Mouse (Mus musculus) gastrocnemius, postnatal 10 days (tissue): Measurements from ENCODE around the gene Prc1. TPM values are rescaled to one million over a fixed set of nuclear protein-coding genes. Genes with fewer than 3 reads are reported as not detected.

Experiments
- DNase-seq: peaks from one replicate; pipeline ENCODE4 v3.0.0; 2021; ENCODE audit warnings: mixed read lengths
- long read RNA-seq, 2 experiments: library from polyadenylated mRNA; stranded (forward); transcript quantifications; one replicate each; pipeline ENCODE4 v2.0.0; 2021
- total RNA-seq, 2 experiments: library from RNA; stranded (reverse); gene quantifications; 2 replicates each; pipeline ENCODE4 v1.2.3; 2021

The Prc1 gene
- total RNA-seq: 10 to 100 TPM; 18.4 to 23.2 TPM
- long read RNA-seq, experiment 1, transcript Prc1-210 (15 exons, 3,008 nt): major isoform, 11 of 22 reads
- long read RNA-seq, experiment 1, transcript Prc1-206 (14 exons, 2,912 nt): minor isoform, 5 of 22 reads
- long read RNA-seq, experiment 1, partial matches to known transcripts: 0 of 22 reads
- long read RNA-seq, experiment 1, other reads (novel, unspliced or antisense): 3 of 22 reads
- long read RNA-seq, experiment 2, transcript Prc1-210 (15 exons, 3,008 nt): major isoform, 13 of 24 reads
- long read RNA-seq, experiment 2, partial matches to known transcripts: 2 of 24 reads
- long read RNA-seq, experiment 2, other reads (novel, unspliced or antisense): 3 of 24 reads

DNA sequence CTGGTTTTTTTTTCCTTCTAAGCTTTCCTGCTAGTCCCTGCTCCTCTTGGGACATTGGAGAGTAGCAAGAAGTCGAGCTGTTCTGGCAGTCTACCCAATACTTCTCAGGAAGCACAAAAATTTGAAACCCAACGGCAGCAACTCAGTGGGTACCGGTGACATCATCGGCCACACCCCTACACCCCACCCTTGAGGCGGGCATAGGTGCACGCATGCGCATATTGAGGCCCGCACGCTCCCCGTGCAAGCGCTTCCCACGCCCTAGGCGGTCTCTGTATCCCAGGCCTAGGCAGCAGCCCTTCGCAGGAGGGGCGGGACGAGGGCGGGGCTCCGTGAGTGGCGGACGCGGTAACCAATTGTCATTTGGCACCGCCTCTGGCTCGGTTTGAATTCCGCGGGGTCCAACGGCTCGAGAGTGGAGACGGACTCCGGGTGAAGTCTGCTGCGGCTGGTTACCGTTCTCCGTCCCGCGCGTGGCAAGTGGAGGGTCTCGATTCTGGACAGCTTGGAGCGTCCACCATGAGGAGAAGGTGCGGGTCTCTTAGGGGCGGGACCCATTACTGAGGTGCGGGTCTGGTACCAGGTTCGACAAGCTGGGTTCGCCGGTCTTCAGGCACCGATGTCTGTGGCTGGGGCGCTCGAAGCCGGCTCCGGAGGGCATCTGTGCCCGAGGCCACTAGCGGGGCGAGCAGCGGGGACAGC is at the start of gene Prc1:
TSS of gene Prc1 (plus strand) at position 389 of the 702 bp plus-strand sequence.
- peak; percentile 95 for DNase-seq

DNA sequence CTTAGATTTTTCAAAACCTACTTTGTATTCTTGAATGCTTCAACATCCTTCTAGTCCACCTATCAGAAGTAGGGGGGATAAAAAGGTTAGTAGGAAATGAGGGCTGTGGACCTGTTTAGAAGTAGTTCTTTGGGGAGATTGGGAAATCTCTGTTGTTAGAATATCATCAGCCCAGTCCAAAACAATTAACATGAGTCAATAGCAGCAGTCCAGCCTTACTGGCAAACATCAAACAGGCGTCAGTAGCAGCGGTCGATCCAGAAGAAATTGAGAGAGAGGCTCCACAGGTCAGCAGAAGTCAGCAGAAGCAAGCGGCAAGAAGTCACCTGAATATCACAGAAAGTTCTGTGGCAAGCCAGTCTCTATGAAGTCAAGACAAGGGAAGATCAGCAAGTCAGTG is 49.4 kb upstream of the Prc1 start:
- no peak for DNase-seq

DNA sequence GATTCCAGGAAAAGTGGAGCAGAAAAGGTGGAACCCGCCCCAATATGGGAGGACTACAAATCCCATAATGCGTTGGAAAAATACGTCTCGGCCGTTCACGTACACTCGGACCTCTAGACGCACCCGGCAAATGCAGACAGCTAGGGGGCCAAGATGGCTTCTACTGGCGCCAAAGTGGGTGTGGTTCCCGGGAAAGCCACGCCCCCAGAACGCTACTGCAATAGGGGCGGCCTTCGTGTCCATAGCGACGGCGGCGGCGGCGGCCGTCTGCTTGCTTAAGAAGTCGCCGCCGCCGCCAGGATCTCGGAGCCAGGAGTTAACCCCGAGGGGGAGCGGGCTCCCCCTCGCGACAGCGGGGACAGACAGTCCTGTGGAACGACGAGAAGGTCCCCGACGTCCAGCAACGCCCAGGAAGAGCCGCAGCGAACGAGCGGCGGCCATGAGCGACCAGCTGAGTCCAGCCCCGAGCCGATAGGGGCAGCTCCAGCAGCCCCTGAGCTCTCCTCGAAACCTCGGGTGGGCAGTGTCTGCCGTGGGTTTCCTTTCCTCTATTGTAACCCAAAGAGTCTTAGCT is 48.0 kb upstream of the Prc1 start, which contains the start of gene Ttll13:
TSS of gene Ttll13 (plus strand) at position 229 of the 574 bp plus-strand sequence.
- DNase-seq: peak; percentile 96

- no peak for DNase-seq
Observed at GRCm38 (mm10) chr7:80246859-80247258, 47.4 kb upstream of the Prc1 start.

DNA sequence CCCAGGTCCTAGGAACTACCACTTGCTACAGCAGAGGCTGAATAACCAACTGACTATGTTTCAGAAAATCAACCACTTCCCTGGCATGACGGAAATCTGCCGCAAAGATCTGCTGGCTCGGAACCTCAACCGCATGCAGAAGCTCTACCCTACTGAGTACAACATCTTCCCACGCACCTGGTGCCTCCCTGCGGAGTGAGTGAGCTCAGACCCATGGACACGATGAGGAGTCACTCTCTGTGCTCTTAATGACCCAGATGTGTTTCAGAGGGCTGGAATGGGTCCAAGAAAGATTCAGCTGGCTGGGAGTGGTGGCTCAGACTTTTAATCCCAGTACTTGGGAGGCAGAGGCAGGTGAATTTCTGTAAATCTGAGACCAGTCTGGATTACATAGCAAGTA is 41.8 kb upstream of the Prc1 start:
- DNase-seq: no peak

DNA sequence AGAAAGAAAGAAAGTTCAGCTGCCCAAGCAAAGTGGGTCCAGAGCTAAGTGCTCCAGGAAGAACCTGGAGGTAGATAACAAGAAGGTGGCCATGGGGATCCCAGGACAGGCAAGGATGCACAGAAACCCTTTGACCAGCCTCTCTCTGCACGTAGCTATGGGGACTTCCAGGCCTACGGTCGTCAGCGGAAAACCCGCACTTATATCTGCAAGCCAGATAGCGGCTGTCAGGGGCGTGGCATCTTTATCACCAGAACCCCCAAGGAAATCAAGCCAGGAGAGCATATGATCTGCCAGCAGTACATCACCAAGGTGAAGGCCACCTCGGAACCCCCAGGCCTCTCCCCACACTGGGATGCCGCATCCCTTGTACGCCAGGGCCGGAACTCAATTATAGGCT is 41.4 kb upstream of the Prc1 start:
- DNase-seq: no peak

- DNase-seq: no peak
Observed at GRCm38 (mm10) chr7:80255981-80256380, 38.3 kb upstream of the Prc1 start.

DNA sequence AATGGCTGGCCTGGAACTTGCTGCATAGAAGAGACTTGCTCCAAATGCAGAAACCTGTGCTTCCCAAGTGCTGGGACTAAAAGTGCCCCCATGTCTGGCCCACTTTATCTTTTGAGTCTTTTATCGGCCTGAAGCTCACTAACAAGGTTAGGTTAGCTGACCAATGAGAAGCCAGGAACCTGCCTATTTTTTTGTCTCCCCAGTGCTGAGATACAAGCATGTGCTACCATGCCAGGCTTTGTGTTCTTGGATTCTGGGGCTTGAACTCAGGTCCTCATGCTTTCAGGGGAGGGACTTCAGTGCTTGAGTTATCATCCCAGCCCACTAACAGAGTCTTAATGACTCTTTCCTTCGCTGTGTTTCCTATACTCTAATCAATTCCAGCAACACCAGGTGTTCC is 36.5 kb upstream of the Prc1 start:
- no peak for DNase-seq

DNA sequence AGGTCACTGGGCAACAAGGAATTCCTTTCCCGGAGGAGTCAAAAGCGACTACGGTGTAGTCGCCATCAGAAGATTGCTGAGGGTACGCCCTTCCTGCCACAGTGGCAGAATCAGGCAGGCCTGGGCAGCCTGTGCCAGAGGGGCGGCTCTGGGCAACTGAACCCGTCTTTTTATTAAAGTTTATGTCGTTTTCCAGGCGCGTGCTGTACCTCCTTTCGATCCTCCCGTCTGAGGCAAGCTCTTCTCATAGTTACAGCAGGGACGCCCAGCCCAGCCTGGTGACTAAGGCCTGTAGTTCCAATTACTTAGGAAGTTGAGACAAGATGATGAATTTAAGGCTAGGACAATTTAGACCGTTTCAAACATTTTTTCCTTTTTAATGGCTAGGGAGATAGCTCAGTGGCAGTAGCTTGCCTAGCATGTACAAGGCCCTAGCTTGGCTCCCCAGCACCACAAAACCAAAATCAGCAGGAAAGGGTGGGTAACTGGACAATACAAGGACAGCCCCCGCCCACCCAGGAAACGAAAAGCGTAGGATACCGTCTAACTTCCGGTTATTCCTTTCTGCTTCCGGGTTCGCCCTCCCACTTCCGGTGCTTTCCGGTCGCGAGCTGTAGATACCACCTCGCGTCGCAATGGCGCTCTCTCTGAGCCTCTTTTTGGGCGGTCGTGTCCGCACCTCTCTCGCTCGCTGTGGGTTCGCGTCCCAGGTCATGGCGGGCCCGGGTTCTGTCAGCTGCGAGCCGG is 33.5 kb upstream of the Prc1 start, which contains the start of gene Ngrn:
TSS of gene Ngrn (plus strand) at position 591 of the 747 bp plus-strand sequence.
- DNase-seq: peak; percentile 81

DNA sequence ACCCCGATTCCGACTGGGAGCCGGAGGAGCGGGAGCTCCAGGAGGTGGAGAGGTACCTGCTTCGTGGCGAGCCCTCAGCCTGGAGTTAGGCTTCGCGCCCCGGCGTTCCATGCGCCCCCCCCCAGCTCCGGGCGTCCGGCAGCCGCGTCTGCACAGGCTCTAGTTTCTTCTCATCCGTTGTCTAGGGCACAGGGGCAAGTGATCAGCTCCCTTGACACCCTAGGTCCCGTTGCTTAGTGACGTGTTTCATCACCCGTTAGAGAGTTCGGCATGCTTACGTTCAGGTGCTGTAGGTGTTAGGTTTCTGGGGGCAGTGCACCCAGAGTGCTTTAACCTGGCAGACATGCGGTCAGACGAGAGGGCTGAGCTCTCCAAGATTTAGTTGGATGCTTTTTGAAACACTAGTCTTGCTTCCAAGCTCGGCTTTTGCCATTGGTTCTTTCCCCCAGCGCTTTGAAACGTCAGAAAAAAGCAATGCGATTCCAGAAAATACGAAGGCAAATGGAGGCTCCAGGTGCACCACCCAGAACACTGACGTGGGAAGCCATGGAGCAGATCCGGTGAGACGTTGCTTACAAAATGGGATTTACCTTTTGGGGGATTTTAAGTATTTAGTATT is 32.8 kb upstream of the Prc1 start:
- no peak for DNase-seq

DNA sequence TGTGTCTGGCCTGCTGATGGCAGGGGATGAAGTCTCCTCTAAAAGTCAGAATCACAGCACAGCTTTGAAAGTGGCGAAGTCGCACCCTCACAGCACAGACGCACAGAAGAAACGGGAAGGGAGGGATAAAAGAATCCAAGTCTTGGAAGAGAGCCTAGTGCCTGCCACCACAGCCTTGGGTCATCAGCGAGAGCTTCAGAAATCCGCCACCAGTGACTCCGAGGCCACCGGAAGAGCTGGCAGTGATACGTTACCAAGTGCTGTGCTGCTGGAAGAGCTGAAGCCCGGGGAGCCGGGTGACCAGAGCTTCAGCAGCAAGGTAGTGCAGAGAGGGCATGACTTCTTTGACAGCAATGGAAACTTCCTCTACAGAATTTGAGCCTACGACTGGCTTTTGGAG is 29.6 kb upstream of the Prc1 start:
- DNase-seq: no peak

DNA sequence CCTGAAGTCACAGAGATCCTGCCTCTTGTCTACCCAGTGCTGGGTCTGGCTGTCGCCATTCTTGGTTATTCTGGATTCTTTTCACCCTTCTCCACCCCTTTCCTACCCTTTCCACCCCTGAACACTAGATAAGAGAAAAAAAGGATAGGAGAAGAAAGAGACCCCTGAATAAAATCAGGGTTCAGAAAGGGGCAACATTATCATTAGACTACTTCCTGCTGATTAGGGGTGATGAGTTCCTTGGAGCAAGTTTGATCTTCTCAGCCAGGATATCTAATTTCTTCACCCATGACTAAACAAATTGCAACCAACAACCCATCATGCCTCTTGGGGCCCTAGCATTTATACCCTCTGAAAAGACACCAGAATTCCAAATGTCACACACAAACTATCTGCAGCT is 26.5 kb upstream of the Prc1 start:
- no peak for DNase-seq

DNA sequence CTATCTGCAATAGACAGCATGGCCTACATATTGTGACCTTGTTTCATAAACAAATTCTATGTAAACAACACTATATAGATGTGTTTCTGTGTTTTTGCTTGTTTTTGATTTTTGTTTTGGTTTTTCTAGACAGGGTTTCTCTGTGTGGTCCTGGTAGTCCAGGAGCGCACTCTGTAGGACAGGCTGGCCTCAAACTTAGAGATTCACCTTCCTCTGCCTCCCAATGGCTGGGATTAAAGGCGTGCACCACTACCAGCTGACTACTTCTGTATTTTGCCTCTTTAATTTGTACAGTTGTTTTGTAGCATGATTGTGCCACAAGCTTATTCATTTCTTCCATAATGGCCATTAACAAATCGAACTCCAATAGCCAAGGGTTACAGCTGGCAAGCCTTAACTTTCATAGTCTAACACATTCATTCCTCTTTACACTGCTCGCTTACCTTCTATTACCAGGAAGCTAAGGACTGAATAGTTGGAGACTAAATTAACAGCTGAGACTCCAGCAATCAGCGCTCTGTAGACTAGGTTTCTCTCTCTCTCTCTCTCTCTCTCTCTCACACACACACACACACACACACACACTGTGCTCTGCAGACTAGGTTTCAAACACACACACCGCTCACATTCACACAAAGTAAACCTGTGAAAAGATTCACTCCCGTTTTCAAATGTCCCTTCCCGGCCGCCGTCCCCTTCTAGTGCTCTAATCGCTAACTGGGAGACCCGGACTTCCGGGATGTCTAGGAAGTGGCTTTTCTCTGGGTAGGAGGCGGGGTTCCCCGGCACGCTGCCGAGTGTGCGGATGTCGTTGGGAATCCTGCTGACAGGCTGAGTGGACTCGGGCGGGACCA is 25.1 kb upstream of the Prc1 start, which contains the start of gene Vps33b:
TSS of gene Vps33b (plus strand) at position 753 of the 854 bp plus-strand sequence.
- peak; percentile 99 for DNase-seq

GRCm38 (mm10) chr7:80269751-80270255 is 24.4 kb upstream of the Prc1 start:
- peak; percentile 44 for DNase-seq

GRCm38 (mm10) chr7:80273456-80273855 is 20.8 kb upstream of the Prc1 start:
- DNase-seq: no peak

DNA sequence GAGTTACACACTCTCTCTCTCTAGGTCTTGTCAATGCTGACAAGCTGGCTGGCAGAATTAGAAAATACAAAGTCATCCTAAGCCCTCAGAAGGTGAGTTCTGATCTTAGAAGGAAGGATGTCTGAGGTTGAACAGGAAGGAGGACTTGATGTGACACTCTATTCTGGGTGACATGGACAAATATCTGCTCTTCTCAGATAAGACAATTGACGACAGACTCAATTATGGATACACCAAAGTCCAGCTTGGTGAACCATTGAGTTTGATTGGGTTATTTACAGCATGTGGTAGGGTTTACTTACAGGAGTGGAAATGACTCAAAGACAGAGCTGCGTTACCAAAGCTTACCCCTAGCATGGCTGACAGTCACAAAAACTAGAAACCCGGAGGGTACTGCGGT is 17.9 kb upstream of the Prc1 start:
- DNase-seq: no peak

DNA sequence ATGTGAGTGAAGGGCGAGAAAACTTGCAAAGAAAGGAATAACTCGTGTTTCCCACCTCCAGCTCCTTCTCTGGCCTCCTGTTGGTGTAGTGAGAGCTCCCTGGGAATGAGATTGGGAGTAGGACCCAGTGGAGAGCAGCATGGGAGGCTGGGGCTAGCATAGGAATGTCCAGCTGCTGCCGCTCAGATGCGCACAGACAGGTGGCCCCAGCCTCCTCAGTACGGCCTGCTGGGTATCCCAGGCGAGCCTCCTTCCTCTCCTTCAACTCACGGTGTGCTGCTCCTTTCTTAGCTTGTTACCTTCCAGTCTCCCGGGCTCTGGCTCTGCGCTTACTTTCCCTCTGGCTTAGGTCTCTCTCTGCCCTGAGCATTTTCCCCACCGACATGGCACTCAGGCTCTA is 14.2 kb upstream of the Prc1 start:
- no peak for DNase-seq

DNA sequence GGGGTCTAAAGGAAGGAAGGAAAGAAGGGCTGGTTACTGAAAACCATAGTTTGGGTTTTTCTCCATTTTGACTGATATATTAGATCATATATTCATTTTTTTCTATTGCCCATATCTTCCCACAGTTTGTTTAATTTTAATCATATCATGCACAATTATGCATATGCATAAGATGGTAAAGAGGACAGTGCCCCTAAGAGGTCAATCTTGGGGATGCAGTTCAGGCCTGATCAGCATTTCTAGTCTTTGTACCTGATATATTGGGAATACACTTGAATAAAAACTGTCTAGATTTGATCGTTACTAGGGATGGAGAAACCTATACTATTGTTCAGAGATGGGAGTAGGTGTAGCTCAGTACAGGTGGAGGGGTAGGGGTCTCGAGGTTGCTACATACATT is 13.3 kb upstream of the Prc1 start:
- no peak for DNase-seq

GRCm38 (mm10) chr7:80281646-80282045 is 12.6 kb upstream of the Prc1 start:
- DNase-seq: no peak

DNA sequence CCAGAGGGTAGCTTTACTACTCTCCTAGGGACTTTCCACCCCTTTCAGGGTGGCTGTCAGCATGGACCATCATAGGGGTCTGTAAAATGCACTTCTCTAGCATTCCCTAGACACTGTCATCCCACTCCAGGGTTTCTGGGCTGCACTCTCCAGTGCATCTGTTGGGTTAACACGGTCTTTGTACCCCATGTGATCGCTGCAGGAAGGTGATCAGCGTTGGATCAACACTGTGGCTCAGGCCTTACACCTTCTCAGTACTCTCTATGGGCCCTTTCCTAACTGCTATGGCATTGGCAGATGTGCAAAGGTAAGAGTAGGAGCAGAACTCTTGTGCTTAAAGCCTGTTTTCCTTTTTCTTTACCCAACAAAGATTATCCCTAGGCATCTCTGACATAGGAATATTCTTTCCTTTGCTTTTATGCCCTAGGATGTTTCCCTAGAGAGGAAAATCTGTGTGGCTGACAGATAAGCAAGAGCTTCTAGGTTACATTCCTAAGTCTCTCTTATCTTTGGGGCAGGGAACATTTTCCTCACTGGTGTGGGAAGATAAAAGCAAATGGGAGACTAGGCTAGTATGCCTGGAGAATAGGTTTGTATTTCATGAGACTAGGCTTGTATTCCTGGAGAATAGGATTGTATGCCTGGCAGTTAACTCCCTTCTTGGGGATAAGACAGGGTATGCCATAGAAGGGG is 10.9 kb upstream of the Prc1 start:
- DNase-seq: no peak
